Mouse (Mus musculus) heart, adult 18-20 months (tissue): ENCODE data around the gene Txnrd2. TPM values are rescaled to one million over a fixed set of nuclear protein-coding genes. Genes with fewer than 3 reads are reported as not detected.

Experiments
- DNase-seq, 2 experiments: peaks; one replicate each; pipeline ENCODE4 v3.0.0; 2021 to 2022; ENCODE audit warnings: mixed read lengths in 1 of 2
- long read RNA-seq, 2 experiments: library from polyadenylated mRNA; stranded (forward); transcript quantifications; one replicate each; pipeline ENCODE4 v2.0.0; 2021
- total RNA-seq, 2 experiments: library from RNA; stranded (reverse); gene quantifications; 2 replicates each; pipeline ENCODE4 v1.2.3; 2021

Txnrd2 gene
- 10 to 100 TPM; 42.9 to 44.4 TPM for total RNA-seq
- long read RNA-seq, experiment 1, transcript Txnrd2-206 (4 exons, 532 nt), result major isoform, 9 of 62 reads
- long read RNA-seq, experiment 1, partial matches to known transcripts, result 18 of 62 reads
- long read RNA-seq, experiment 1, other reads (novel, unspliced or antisense), result 35 of 62 reads
- long read RNA-seq, experiment 2, transcript Txnrd2-206 (4 exons, 532 nt), result major isoform, 5 of 34 reads
- long read RNA-seq, experiment 2, partial matches to known transcripts, result 13 of 34 reads
- long read RNA-seq, experiment 2, other reads (novel, unspliced or antisense), result 16 of 34 reads

DNA sequence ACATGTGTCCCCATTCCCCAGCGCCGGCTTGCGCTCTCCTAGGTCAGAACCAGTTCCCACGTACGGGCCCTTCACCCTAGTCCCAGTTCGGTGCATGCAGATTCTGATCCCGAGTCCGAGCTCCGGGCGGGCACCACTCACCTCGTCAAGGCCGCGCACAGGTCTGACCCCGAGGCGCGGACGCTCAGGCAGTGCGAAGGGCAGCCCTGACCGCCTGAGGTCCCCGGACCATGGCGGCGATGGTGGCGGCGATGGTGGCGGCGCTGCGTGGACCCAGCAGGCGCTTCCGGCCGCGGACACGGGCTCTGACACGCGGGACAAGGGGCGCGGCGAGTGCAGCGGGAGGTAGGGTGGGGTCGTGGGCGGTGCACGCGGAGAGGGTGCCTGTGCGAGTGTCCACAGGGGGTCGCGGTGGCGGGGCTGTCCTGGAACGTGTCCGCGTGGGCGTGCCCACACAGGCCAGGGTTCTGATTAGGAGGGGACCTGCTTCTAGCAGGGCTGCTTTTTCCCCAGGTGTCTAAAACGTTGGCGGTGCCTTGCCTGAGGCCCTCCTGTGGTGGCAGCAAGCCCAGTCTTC is at the start of gene Txnrd2:
Gene Txnrd2, plus strand, starts transcription at position 170 of the 577 bp plus-strand sequence.
- peak; percentile 85 to 89 for DNase-seq

DNA sequence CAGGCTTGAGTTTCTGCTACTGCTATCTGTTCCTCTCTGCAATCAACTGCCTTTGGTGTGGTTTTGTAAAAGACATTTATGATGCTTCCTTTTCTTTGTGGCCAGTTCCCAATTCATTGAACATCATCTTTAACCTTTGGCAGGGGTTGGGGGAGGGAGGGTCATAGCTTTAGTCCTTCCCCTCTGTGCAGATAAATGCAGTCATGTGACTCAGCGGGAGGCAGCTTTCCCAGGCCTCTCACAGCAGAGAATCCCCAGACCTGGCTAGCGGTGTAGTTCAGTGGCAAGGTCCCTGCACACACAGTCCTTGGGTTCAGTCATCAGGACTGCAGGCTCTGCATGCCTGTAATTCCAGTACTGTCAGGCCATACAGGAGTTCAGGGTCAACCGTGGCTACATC is 49.0 kb upstream of the Txnrd2 start:
- DNase-seq, result no peak

DNA sequence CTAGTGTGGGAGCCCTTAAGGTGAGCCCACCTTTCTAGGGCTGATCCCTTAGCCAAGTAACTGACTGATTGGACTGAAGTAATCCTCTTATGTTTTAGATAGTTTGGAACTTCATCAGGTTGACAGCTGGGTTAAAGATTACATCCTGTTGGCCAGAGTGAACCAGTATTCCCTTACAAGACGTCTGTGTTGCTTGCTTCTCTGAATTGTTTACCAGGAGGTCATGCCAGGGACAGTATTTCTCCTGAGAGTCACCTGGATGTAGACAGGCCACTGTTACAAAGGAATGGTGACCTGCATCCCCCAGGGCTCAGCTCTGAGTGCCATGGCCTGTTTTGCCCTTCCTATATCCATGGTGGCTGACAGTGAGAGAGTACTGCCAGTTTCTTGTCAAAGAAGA is 47.7 kb upstream of the Txnrd2 start:
- DNase-seq, result no peak

DNA sequence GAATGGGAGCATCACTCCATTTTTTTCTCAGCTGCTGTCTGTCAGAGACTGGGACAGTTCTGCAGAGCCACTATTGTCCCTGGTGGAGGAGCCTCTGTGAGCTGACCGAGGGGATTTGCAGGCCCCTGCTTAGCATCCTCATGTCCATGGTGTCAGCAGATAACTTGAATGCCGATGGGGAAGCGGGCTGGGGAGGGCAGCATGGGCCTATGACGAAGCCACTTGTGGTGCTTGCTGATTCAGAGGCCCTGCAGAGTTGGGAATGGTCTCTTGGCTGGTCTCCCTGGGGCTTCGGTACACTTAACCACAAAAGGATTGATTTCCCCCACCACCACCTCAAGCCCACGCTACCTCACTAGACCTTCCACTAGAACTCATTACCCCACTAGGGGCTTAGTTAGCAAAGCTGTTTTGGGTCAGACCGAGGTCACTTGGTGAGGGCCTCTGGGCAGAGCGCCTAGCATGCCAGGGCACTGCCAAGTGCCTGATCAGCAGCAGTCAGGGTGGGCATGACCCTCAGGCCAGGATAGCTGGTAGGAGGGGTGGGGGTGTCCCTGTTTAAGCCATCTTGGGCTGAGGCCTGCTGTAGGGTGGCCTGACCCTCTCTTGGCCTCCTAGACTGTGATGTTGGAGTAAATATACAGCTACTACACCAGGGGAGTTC is 46.7 kb upstream of the Txnrd2 start:
- DNase-seq, result no peak

DNA sequence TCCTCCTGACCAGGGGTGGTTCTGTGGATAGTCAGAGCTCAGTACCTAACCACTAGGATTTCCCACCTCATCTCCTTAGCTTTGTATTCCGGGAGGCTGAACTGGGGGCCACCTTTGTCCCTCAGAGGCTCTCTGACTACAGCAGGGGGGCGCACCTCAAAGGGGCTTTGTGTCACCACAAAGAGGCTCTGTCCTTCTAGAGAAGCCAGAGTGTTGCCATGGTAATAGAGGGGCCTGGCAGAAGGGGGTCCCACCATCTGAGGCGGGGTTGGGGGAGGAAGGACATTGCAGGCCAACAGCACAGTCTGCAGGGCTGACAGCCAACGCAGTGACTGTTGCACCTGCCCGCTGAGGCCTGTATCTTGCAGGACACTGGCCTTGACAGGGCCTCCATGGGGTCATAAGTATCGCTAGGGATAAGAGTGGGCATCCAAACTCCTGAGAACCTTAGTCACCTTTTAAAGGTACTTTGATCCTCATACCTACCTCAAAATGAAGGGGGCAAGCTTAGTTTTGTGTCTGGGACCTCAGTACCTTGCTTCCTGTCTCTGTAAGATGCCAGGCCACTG is 45.6 kb upstream of the Txnrd2 start:
- no peak for DNase-seq

DNA sequence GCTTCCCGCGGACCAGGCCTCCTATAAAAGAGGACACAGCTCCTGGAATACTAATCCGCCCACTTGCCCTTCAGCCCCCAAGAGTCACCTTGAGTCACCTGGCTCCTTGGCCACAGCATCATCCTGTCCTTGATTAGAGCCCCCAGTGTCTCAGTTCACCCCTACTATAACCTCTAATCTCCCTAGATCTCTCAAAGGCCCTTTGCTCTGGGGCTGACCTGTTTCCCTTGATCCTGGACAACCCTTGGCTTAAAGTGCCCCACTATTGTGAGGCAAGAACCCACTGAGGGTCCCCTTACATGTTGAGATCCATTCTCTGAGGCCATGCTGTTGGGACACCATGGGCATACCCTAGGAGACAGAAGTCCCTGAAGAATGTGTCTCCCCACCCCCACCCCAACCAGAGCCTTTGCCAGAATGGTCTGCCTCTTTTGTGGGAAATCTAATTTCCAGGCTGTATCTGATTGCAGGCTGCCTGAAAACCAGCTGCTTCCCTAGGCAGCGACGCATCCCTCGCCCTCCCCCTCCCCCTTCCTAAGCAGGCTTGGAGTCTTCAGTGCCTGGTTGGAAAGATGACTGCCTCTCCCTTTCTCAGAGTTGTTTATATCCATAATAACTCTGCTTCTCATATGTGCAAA is 44.4 kb upstream of the Txnrd2 start:
- no peak for DNase-seq

DNA sequence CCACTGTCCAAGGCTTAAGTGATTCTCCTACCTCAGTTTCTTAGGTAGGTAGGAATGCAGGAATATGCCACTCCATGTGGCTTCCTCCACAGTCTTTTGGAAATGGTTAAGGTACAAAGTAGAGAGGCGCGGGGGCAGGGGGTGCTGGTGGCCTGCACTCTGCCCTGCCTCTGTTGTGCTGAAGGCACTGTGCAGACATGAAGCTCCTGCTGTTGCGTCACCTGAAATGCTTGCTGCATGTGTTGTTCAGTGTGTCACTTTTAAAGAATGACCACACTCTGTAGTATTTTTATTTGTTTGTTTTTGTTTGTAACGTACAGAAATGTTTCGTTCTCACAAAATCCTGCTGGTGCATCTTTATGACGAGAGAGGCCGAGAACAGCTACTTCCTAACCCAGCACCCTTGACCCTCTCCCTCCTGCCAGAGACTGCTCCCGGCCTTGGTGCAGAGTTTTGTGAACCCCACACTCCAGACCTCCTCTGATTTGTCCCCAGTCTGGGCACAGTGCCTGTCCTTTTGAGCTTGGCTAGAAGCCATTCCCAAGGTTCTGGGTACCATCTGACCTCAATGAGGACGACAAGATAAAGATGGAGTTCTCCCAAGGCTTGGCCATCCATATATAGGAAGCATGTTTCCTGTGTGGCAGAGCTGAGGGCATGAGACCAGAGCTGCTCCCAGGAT is 43.0 kb upstream of the Txnrd2 start:
- DNase-seq, result peak; percentile 61 to 62

DNA sequence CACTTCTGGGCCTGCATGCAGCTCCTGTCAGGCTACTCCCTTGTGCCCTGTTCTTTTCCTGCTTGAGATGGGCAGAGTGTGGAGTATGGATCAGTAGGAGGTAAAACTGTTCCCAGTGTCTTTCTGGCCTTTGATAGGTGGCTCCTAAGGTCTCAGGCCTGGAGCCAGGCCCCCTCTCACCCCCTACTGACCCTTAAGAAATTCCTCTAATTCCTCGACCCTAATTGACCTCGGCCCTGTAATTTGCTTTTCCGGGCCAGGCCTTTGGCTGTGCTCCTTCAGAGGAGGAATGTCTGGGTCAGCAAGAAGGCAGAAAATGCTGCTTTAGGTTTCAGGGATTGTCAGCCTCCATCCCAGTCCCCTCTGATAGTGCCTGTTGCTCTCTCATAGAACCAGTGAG is 42.4 kb upstream of the Txnrd2 start:
- no peak for DNase-seq

DNA sequence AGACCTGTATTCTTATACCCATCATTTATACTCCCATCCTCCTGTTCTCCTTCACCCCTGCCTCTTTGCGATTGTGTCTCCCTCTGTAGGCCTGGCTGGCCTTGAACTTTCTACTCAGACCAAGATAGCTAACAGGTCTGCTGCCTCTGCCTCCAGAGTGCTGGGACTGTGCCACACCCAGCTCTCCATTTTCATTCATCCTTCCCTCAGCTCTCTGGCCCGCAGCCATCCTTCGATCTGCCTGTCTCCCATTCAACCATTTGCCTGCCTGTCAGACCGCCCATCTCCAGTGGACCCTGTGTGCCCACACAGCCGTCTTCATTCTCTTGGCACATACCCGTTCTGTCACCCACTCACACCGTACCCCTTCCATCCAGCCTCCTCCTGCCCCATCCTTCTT is 42.0 kb upstream of the Txnrd2 start:
- DNase-seq, result no peak

DNA sequence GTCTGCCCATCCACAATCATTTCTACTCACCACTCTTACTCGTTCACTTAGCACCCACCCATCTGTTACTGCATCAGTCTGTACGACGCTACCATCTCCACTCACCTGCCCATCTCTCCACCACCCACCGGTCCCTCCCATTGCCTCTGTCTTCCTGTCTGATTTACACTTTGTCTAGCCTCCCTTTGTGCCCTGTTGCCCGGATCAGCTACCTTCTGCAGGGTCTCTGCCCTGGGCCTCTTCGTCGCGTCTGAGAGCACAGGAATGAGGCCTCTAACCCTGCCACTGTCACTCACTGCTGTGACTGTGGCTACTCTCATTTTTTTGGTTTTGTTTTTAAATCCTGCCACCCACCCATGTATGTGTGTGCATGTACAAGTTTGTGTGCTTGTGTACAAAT is 41.5 kb upstream of the Txnrd2 start:
- no peak for DNase-seq

DNA sequence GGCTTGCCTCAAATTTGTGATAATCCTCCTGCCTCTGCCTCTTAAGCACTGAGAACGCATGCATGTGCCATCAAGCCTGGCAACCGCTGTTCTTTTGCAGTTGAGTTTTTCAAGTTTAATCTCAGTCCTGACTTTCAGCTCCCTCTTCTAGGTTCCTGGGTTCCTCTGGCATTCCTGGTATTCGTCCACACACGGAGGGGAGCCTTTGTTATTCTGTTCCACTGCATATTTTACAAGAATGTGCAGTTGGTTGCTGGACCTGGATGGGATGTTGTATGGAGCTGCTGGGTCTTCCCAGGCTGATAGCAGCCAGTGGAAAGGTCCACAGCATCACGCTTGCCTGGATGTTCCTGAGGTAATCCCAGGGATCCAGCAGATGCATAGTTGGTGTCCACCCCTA is 40.8 kb upstream of the Txnrd2 start:
- DNase-seq, result no peak

DNA sequence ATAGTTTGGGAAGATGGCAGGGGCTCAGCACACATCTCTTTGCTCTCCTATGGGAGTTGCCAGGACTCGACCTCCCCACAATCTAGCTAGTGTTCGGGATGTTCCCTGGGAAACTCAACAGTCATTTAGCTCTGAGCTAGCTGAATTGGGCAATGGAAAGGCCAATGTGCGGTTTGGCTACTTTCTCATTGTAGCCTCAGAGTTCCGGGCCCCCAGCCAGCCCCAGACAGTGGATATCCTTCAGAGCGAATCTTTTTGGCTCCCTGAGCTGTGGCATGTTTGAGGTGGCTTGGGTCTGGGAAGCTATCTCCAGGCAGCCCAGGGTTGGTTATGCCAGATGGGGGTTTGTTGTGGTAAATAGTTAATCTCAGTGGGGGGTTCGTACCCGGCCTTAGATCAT is 39.7 kb upstream of the Txnrd2 start:
- peak; percentile 36 to 43 for DNase-seq

DNA sequence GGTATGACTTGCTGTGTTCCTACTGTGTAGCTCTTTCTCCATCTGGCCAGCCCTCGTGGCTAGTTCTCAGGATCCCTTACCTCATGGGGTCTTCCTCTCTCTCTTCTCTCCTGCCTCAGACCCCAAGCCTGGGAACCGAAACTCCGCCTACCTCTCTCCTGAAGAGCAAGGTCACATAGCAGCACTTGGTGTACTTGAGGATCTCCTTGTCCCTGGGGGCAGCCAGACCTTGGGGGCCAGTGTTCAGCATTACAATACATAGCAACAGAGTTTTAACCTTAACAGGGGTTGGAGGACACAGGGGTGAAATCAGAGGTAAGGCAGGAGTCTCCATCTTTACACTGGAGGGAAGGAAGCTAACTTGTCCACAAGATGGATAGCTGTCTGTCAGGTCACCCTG is 39.2 kb upstream of the Txnrd2 start:
- DNase-seq, result no peak

DNA sequence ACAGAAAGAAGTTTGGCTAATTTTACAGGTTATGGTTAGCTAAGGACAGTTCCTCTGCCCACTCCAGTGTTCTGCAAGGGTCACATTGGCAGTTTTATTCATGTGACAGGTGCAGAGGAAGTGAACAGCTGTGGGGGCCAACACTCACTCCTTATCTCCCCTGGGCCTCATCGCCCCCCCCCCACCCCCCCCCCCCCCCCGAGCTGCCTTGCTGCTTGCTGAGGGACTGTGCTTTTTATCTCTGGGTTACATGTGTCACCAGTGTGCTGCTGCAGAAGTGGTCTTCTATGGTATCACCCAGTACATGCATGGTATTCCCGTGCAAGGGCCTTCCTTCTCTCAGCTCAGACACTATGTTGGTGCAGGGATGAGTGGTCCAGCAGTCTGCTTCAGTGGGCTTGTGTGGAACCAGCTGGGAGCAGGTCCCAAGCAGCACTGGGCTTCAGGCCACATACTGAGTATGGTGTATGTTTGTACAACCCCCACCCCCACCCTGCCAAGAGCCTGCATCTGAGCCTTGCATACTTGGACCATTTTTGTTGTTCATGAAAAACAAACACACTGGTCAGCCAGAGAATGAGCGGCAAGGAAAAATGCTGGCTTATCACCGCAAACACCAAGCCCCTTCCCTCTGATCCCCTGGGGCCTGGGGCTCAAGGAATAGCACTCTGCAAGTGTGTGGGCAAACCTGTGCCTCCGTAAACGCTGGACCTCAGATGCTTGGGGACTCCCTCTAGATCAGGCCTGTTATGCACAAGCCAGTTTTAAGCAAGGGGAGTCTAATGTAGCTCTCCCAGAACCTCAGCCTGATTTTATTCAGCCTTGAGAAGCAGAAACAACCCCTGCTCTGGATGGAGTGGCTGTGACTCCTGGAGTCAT is 38.2 kb upstream of the Txnrd2 start:
- no peak for DNase-seq

DNA sequence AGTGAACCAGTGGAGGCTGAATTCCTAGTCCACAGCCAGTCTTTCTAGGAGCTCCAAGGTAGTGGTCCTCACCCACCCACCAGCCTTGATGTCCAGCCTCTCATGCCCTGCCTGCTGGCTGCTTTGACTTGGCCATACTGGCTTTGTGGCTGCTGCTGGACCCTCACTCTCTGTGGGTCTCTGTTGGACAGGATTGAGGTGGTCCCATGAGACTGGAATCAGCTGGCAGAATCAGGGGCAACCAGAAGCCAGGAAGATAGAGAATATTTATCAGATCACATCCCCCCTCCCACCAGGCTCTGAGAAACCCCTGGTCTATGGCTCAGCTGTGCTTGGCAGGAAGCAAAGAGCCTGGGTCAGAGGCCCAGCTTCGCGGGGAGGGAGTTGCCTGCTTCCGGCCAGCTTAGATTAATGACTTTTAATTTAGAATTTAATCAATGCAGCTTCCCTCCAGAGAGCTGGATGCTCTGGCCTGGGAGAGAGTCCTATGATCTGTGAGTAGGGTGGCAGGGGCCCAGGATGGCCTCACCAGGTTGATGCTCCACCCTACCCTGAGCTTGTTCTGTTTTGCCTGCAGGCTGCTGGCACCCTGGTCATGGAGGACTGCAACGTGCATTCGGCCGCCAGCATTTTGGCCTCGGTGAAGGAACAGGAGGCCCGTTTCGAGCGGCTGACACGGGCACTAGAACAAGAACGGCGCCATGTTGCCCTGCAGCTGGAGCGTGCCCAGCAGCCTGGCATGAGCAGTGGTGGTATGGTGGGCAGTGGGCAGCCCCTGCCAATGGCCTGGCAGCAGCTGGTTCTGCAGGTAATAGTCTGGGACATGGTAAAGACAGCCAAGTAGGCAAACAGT is 37.4 kb upstream of the Txnrd2 start:
- no peak for DNase-seq

DNA sequence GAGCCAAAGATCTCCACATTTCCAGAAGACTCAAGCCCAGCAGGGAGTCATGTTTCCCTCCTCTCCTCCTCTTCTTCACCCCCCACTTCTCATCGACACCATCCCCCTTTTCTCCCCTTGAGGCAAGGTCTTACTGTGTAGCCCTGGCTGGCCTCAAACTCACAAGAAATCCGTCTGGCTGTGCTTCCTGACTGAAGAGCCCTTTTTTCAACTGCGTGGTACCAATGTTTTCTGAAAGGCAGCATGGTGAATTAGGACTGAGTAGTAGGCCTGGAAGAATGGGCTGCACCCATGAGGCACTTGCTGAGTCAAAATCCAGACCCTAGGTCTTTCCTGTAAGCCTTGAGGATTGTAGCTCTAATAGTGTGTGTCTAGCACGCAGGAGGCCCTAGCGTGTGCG is 35.8 kb upstream of the Txnrd2 start:
- DNase-seq, result no peak

DNA sequence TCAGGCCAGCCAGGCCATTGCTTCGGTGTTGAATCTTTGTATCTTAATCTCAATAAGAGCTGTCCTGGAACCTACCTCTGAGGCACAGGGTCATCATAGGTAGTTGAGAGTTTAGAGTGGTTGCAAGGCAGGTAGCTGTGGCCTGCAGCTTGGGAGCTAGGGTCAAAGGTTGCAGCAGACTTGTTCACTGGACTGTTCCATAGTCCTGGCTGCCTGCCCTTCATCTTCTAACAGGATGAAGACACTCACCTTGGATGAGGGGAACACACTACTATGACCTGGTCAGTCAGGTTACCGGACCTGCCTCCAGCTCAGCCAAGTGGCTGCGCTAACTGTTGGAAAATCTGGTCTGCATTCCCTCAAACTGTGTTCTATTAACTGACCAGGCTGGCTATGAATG is 35.1 kb upstream of the Txnrd2 start:
- DNase-seq, result no peak

DNA sequence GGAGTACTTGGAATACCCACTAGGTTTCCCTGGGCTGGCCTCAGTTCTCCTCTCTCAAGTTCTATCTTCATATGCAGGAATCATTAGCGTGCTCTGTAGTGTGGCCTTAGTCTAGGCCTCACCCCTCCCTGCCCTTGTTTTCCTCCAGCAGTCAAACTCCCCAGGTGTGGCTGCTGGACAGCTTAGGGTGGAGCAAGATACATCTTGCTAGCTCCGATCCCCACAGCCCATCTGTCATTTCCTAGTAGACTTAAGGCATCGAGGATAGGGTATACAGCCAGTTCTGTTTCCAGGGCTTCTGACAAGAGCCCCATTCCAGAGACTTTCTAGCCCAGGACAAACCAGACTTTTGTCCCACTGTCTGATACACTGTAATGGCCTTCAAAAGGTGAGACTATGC is 34.5 kb upstream of the Txnrd2 start:
- DNase-seq, result no peak

DNA sequence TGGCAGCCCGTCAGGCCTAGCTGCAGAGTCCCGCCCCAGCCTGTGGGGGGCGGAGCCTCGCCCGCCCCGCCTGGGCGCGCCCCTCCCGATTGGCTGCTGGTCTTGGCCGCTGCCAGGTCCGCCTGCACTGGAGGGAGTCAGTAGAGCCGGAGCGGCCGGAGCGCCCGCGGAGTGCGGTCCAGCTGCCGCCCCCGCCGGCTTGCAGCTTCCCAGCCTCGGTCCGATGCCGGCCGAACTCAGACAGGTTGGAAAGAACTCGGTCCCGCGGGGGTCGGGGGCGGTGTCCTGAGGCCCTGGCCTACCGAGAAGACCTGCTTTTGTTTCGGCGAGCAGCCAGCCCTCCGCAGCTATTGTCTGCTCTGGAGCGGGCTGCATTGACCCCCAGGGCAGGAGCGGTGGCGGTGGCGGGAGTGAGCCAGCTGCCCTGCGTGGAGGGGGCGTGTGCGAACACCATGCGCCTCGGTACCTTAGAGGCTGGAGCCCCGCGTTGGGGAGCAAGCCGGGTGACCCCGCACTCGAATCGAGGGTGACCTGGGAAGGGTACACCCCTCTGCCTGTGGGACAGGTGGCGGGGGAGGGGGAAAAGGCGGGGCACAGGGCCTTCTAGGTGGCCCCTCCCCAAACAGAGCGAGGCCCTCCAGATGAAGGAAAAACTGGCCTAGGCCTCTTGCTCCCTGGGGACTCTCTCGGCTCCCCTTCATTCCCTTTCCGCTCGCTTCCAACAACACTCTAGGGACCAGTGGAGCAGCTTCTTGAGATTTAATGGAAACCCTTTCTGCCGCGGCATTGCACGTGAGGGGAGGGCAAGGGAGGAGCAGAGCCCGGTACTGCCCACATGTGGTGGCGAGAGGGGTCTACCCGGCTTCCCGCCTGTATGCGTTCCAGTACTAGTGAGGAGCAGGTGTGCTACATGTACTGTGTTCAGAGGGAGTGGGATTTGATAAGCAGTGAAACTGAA is 33.4 kb upstream of the Txnrd2 start:
- peak; percentile 89 to 94 for DNase-seq
